Mouse (Mus musculus) embryonic facial prominence, embryonic 10.5 days (tissue): ENCODE results near the gene Snx12. TPM values are rescaled to one million over a fixed set of nuclear protein-coding genes. Genes with fewer than 3 reads are reported as not detected.
"Not testable (repeated sequence)": the region's sequence is repeated elsewhere in the genome, so short reads cannot be mapped to it uniquely, and the experiment has no call there.

Experiments
- DNase-seq: peaks from one replicate; pipeline ENCODE4 v3.0.0-alpha.2; 2017; ENCODE audit warnings: low spot score
- H3K27ac ChIP-seq: fragments of 300-500 bp; sonication (generic); replicated peaks from 2 replicates; pipeline ENCODE4 v1.5.1; 2016; ENCODE audit warnings: mild to moderate bottlenecking
- H3K27me3 ChIP-seq: fragments of 300-500 bp; sonication (generic); replicated peaks from 2 replicates; pipeline ENCODE4 v1.6.1; 2016; ENCODE audit warnings: low read depth, mild to moderate bottlenecking; ENCODE audit not compliant: poor library complexity, severe bottlenecking
- H3K36me3 ChIP-seq: fragments of 300-500 bp; sonication (generic); replicated peaks from 2 replicates; pipeline ENCODE4 v1.6.1; 2016; ENCODE audit warnings: mild to moderate bottlenecking, moderate library complexity
- H3K4me1 ChIP-seq: fragments of 300-500 bp; sonication (generic); 2 replicates; pipeline ENCODE4 v1.6.1; 2016
- H3K4me3 ChIP-seq: fragments of 300-500 bp; sonication (generic); 2 replicates; pipeline ENCODE4 v1.5.1; 2016; ENCODE audit warnings: mild to moderate bottlenecking, moderate library complexity
- H3K9me3 ChIP-seq: fragments of 300-500 bp; sonication (generic); 2 replicates; pipeline ENCODE4 v1.6.1; 2016; ENCODE audit warnings: mild to moderate bottlenecking
- WGBS: fragments of 180-500 bp; shearing (Covaris S2); methylation state at CpG from one replicate; pipeline ENCODE4 v1.1.7; 2016; 5-methylcytosine and 5-hydroxymethylcytosine counted together
- polyA plus RNA-seq: library from polyadenylated mRNA; unstranded; fragments of >200 nt; fragmentation: Nextera tagmentation; extraction: Ambion mirVana; gene quantifications from 2 replicates; pipeline ENCODE4 v1.2.1, GENCODE M21; 2016

Gene Snx12
- polyA plus RNA-seq, 1 experiment from 2014 or later = 61.2 TPM

GRCm38 (mm10) chrX:101126977-101127376, 95.4 kb downstream of the Snx12 start:
- no peak overlapping the region for H3K4me3 ChIP-seq
- H3K4me1 ChIP-seq = no peaks in the 10 kb centered on the region
- no peak overlapping the region for H3K27ac ChIP-seq
- DNase-seq = no peak
- no peaks in the 10 kb centered on the region for H3K36me3 ChIP-seq
- H3K9me3 ChIP-seq = no peaks in the 10 kb centered on the region
- peaks cover 7% of the 10 kb centered on the region; the same call in 1 of the 2 replicates for H3K27me3 ChIP-seq
- 83% methylated on average over 2 of the region's 2 CpGs for WGBS

GRCm38 (mm10) chrX:101126474-101126955, 95.8 kb downstream of the Snx12 start:
- Histone ChIP-seq H3K27me3 (peaks cover 7% of the 10 kb centered on the region; the same call in 1 of the 2 replicates), H3K36me3 (no peaks in the 10 kb centered on the region), H3K27ac (no peak overlapping the region), H3K4me1 (no peaks in the 10 kb centered on the region), H3K9me3 (no peaks in the 10 kb centered on the region), H3K4me3 (no peak overlapping the region)
- DNase-seq = no peak
- 78% methylated on average over 7 of the region's 7 CpGs for WGBS

- Histone ChIP-seq H3K27me3 (no peaks in the 10 kb centered on the region), H3K4me3 (no peak overlapping the region), H3K9me3 (no peaks in the 10 kb centered on the region), H3K4me1 (no peaks in the 10 kb centered on the region), H3K36me3 (no peaks in the 10 kb centered on the region), H3K27ac (no peak overlapping the region)
- no peak for DNase-seq
- 69% methylated on average over 1 of the region's 1 CpGs for WGBS
Measured at GRCm38 (mm10) chrX:101120546-101120945, 101.8 kb downstream of the Snx12 start.

GRCm38 (mm10) chrX:101085920-101086319, 136.4 kb downstream of the Snx12 start, which contains the start of gene Slc7a3:
TSS of gene Slc7a3 (minus strand) at chrX:101086020.
- no peaks in the 10 kb centered on the region for H3K9me3 ChIP-seq
- 0 out of 2 replicates have a peak, but pooled peaks cover 4% of the 10 kb centered on the region for H3K4me1 ChIP-seq
- peak within 1 kb of the TSS; percentile 52 for H3K4me3 ChIP-seq
- no peaks in the 10 kb centered on the region for H3K36me3 ChIP-seq
- 52% methylated on average over 11 of the region's 11 CpGs for WGBS
- no peak for DNase-seq
- H3K27ac ChIP-seq = no peak within 1 kb of the TSS
- H3K27me3 ChIP-seq = peaks cover 59% of the 10 kb centered on the region

GRCm38 (mm10) chrX:101085211-101085610, 137.2 kb downstream of the Snx12 start:
- DNase-seq = peak; percentile 11
- Histone ChIP-seq H3K27me3 (peaks cover 59% of the 10 kb centered on the region), H3K4me3 (peak overlapping the region; percentile 52)
- H3K36me3 ChIP-seq, H3K4me1 ChIP-seq, H3K9me3 ChIP-seq, H3K27ac ChIP-seq: not testable (repeated sequence)
- WGBS = 15% methylated on average over 9 of the region's 9 CpGs

GRCm38 (mm10) chrX:101084192-101084591, 138.2 kb downstream of the Snx12 start:
- Histone ChIP-seq H3K4me3 (no peak overlapping the region), H3K36me3 (no peaks in the 10 kb centered on the region), H3K27ac (no peak overlapping the region), H3K9me3 (no peaks in the 10 kb centered on the region), H3K27me3 (peaks cover 66% of the 10 kb centered on the region), H3K4me1 (0 out of 2 replicates have a peak, but pooled peaks cover 4% of the 10 kb centered on the region)
- 43% methylated on average over 2 of the region's 2 CpGs for WGBS
- no peak for DNase-seq

- 76% methylated on average over 1 of the region's 1 CpGs for WGBS
- H3K9me3 ChIP-seq = no peaks in the 10 kb centered on the region
- no peaks in the 10 kb centered on the region for H3K4me1 ChIP-seq
- no peak for DNase-seq
- H3K36me3 ChIP-seq = no peaks in the 10 kb centered on the region
- no peak overlapping the region for H3K4me3 ChIP-seq
- H3K27me3 ChIP-seq = peaks cover 6% of the 10 kb centered on the region
- no peak overlapping the region for H3K27ac ChIP-seq
Measured at GRCm38 (mm10) chrX:101065245-101065644, 157.1 kb downstream of the Snx12 start.

GRCm38 (mm10) chrX:101063503-101063902, 158.9 kb downstream of the Snx12 start:
- Histone ChIP-seq H3K4me3 (no peak overlapping the region), H3K36me3 (no peaks in the 10 kb centered on the region), H3K27ac (no peak overlapping the region), H3K9me3 (peaks cover 4% of the 10 kb centered on the region; the same call in 1 of the 2 replicates), H3K4me1 (no peaks in the 10 kb centered on the region), H3K27me3 (peaks cover 6% of the 10 kb centered on the region)
- WGBS = 80% methylated on average over 2 of the region's 2 CpGs
- DNase-seq = no peak

- H3K27ac ChIP-seq = no peak within 1 kb of the TSS
- WGBS = 89% methylated on average over 31 of the region's 31 CpGs
- no peak for DNase-seq
- no peak within 1 kb of the TSS for H3K4me3 ChIP-seq
- H3K9me3 ChIP-seq = peaks cover 4% of the 10 kb centered on the region; the same call in 1 of the 2 replicates
- no peaks in the 10 kb centered on the region for H3K4me1 ChIP-seq
- no peaks in the 10 kb centered on the region; the same call in 1 of the 2 replicates for H3K27me3 ChIP-seq
- H3K36me3 ChIP-seq = no peaks in the 10 kb centered on the region
Measured at GRCm38 (mm10) chrX:101059541-101059940, 162.8 kb downstream of the Snx12 start, which contains the start of gene Tex11. TSS of gene Tex11 (minus strand) at chrX:101059667.

Other genes with a start within 250 kb of the Snx12 start
- not detected in 2 replicates for gene Tex11, start 162.9 kb downstream of the Snx12 start, polyA plus RNA-seq
- gene Slc7a3, start 136.5 kb downstream of the Snx12 start, polyA plus RNA-seq = 0.92 and 1.2 TPM in 2 replicates
- gene Foxo4, start 32.0 kb upstream of the Snx12 start, polyA plus RNA-seq = 2.3 and 2.9 TPM in 2 replicates
- not detected in 2 replicates for gene Gm614, start 41.4 kb upstream of the Snx12 start, polyA plus RNA-seq
- gene Il2rg, start 45.7 kb upstream of the Snx12 start, polyA plus RNA-seq = 3.2 and 3.3 TPM in 2 replicates
- gene Gm20489, start 46.5 kb upstream of the Snx12 start, polyA plus RNA-seq = not detected in 2 replicates
- gene Med12, start 51.5 kb upstream of the Snx12 start, polyA plus RNA-seq = 37.7 and 39.0 TPM in 2 replicates
- 4.9 and 8.3 TPM in 2 replicates for gene Nlgn3, start 76.6 kb upstream of the Snx12 start, polyA plus RNA-seq
- gene Gjb1, start 153.8 kb upstream of the Snx12 start, polyA plus RNA-seq = not detected in 2 replicates
- gene Zmym3, start 198.3 kb upstream of the Snx12 start, polyA plus RNA-seq = 20.9 and 27.5 TPM in 2 replicates
- gene Nono, start 206.8 kb upstream of the Snx12 start, polyA plus RNA-seq = 646 and 656 TPM in 2 replicates
- 2.3 and 3.2 TPM in 2 replicates for gene Itgb1bp2, start 226.5 kb upstream of the Snx12 start, polyA plus RNA-seq